Mouse (Mus musculus): ENCODE data around the gene Atxn1. TPM values are rescaled to one million over a fixed set of nuclear protein-coding genes. Genes with fewer than 3 reads are reported as not detected.
A peak's percentile ranks its signal among the peaks of the same experiment; 100 is the strongest.

The Atxn1 gene
- polyA plus RNA-seq, 1 experiment from 2014 or later = 5.9 TPM

DNA sequence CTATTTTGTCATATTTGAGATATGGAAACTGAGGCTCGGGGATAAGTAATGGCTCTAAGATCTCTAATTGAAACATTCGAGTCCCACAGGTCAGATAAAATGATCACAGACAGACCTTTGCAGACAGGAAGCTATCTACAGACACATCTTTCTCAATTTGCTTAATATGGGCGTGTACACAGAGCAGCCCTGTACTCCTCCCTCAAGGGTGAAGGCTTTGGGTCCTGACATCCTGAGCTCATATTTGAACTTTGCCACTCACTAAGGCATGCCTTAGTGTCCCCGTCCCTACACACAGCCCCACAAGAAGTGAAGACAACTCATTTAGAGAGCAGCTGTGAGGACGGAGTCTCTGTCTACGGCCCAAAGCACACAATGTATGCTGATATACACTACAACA, 70.6 kb downstream of the Atxn1 start:
- no peak for ATAC-seq (ENCODE audit: low FRiP score, low TSS enrichment)
- 72% methylated on average over 6 of the region's 6 CpGs for WGBS
- no peak overlapping the region for H3K4me3 ChIP-seq (ENCODE audit: low read length)

GRCm38 (mm10) chr13:45891073-45891472, 73.7 kb downstream of the Atxn1 start:
- ATAC-seq (ENCODE audit: low FRiP score, low TSS enrichment) = no peak
- Histone ChIP-seq H3K9ac (replicated peaks; ENCODE audit: low read length) (no peak overlapping the region), H3K4me3 (ENCODE audit: low read length) (no peak overlapping the region), H3K9me3 (ENCODE audit: low read length) (no peaks in the 10 kb centered on the region), H3K27ac (ENCODE audit: low read length) (no peak overlapping the region), H3K4me1 (ENCODE audit: insufficient read depth, low read length) (peaks cover 18% of the 10 kb centered on the region), H3K36me3 (ENCODE audit: insufficient read depth, low read length) (no peaks in the 10 kb centered on the region), H3K4me2 (replicated peaks; ENCODE audit: low read depth, low read length) (no peak overlapping the region), H3K27me3 (ENCODE audit: insufficient read depth, low read length) (no peaks in the 10 kb centered on the region)
- WGBS = 92% methylated on average over 2 of the region's 2 CpGs

More for the DNA sequence above, 70.6 kb downstream of the Atxn1 start:
- no peaks in the 10 kb centered on the region for H3K27me3 ChIP-seq (ENCODE audit: insufficient read depth, low read length)
- no peak overlapping the region for H3K4me2 ChIP-seq (replicated peaks; ENCODE audit: low read depth, low read length)
- H3K9ac ChIP-seq (replicated peaks; ENCODE audit: low read length) = no peak overlapping the region
- no peak overlapping the region for H3K27ac ChIP-seq (ENCODE audit: low read length)
- peaks cover 31% of the 10 kb centered on the region for H3K4me1 ChIP-seq (ENCODE audit: insufficient read depth, low read length)
- no peaks in the 10 kb centered on the region for H3K9me3 ChIP-seq (ENCODE audit: low read length)
- no peaks in the 10 kb centered on the region for H3K36me3 ChIP-seq (ENCODE audit: insufficient read depth, low read length)

DNA sequence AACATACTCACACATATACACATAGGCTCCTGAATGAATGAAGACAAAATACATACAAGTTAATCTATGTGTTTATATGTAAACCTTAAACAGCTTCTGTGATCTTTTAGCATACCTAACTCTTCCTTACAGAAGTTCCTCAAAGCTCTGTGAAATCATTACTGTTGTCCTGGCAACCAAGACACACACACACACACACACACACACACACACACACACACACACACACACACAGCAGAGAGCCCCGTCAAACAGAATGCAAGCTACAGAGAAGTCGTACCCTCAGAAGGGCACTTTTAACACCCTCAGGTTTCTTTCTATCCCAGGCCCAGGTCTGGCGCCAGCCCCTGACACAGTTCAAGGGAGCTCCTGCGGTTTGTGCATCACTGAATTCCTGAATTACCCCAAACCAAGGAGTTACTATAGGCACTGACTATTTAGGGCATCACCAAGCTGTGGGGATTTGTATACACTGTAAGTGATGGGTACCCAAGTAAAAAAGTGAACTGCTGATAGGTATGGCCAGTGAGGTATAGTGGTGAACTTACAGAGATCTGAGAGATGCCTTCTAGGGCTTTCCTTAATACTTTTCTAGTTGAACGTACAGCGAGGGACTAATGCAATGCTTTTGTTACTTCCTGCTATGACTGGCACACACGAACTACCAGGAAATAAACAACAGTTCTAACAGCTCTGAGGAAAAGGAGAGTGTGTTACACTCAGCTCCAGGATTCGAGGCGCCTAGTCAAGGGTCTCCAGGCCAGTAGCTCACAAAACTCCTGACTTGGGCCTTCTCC, 75.7 kb downstream of the Atxn1 start:
- H3K36me3 ChIP-seq (ENCODE audit: insufficient read depth, low read length) = no peaks in the 10 kb centered on the region
- H3K27me3 ChIP-seq (ENCODE audit: insufficient read depth, low read length) = no peaks in the 10 kb centered on the region
- no peak overlapping the region for H3K4me2 ChIP-seq (replicated peaks; ENCODE audit: low read depth, low read length)
- no peak overlapping the region for H3K4me3 ChIP-seq (ENCODE audit: low read length)
- 0 out of 2 replicates have a peak overlapping the region, but pooled peaks have one; percentile 50 for H3K27ac ChIP-seq (ENCODE audit: low read length)
- WGBS = 59% methylated on average over 9 of the region's 9 CpGs
- no peaks in the 10 kb centered on the region for H3K9me3 ChIP-seq (ENCODE audit: low read length)
- 0 out of 2 replicates have a peak, but pooled peaks cover 6% of the 10 kb centered on the region for H3K4me1 ChIP-seq (ENCODE audit: insufficient read depth, low read length)
- no peak for ATAC-seq (ENCODE audit: low FRiP score, low TSS enrichment)
- H3K9ac ChIP-seq (replicated peaks; ENCODE audit: low read length) = no peak overlapping the region

- Histone ChIP-seq H3K27me3 (ENCODE audit: insufficient read depth, low read length) (no peaks in the 10 kb centered on the region), H3K36me3 (ENCODE audit: insufficient read depth, low read length) (no peaks in the 10 kb centered on the region), H3K4me1 (ENCODE audit: insufficient read depth, low read length) (peaks cover 12% of the 10 kb centered on the region), H3K9ac (replicated peaks; ENCODE audit: low read length) (no peak overlapping the region), H3K4me2 (replicated peaks; ENCODE audit: low read depth, low read length) (no peak overlapping the region), H3K27ac (ENCODE audit: low read length) (no peak overlapping the region), H3K9me3 (ENCODE audit: low read length) (no peaks in the 10 kb centered on the region), H3K4me3 (ENCODE audit: low read length) (no peak overlapping the region)
- no peak for ATAC-seq (ENCODE audit: low FRiP score, low TSS enrichment)
- 79% methylated on average over 7 of the region's 7 CpGs for WGBS
Observed at GRCm38 (mm10) chr13:45884878-45885277, 79.9 kb downstream of the Atxn1 start.

GRCm38 (mm10) chr13:45883791-45884238, 81.0 kb downstream of the Atxn1 start:
- no peak overlapping the region for H3K4me2 ChIP-seq (replicated peaks; ENCODE audit: low read depth, low read length)
- no peaks in the 10 kb centered on the region for H3K27me3 ChIP-seq (ENCODE audit: insufficient read depth, low read length)
- ATAC-seq (ENCODE audit: low FRiP score, low TSS enrichment) = no peak
- H3K27ac ChIP-seq (ENCODE audit: low read length) = no peak overlapping the region
- H3K36me3 ChIP-seq (ENCODE audit: insufficient read depth, low read length) = no peaks in the 10 kb centered on the region
- 71% methylated on average over 10 of the region's 10 CpGs for WGBS
- H3K4me3 ChIP-seq (ENCODE audit: low read length) = no peak overlapping the region
- no peaks in the 10 kb centered on the region for H3K9me3 ChIP-seq (ENCODE audit: low read length)
- H3K4me1 ChIP-seq (ENCODE audit: insufficient read depth, low read length) = peaks cover 13% of the 10 kb centered on the region
- no peak overlapping the region for H3K9ac ChIP-seq (replicated peaks; ENCODE audit: low read length)

- Histone ChIP-seq H3K27me3 (ENCODE audit: insufficient read depth, low read length) (no peaks in the 10 kb centered on the region), H3K27ac (ENCODE audit: low read length) (no peak overlapping the region), H3K4me2 (replicated peaks; ENCODE audit: low read depth, low read length) (no peak overlapping the region), H3K9me3 (ENCODE audit: low read length) (no peaks in the 10 kb centered on the region), H3K4me1 (ENCODE audit: insufficient read depth, low read length) (peaks cover 13% of the 10 kb centered on the region), H3K4me3 (ENCODE audit: low read length) (no peak overlapping the region), H3K36me3 (ENCODE audit: insufficient read depth, low read length) (no peaks in the 10 kb centered on the region), H3K9ac (replicated peaks; ENCODE audit: low read length) (no peak overlapping the region)
- WGBS = 56% methylated on average over 3 of the region's 3 CpGs
- ATAC-seq (ENCODE audit: low FRiP score, low TSS enrichment) = no peak
Observed at GRCm38 (mm10) chr13:45882976-45883440, 81.8 kb downstream of the Atxn1 start.

DNA sequence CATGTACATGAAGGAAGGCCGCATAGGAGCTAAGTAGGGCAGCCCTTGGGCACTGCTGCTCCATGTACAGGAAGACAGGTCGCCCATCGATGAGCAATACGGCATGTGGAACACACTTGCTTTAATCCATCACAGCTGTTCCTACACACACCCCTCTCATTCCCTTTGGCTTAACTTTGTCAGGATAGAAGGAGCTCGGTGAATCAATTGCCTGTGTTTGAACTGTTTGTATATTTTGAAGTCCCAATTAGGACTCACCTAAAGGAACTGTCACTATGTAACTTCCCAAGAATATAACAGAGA, 84.3 kb downstream of the Atxn1 start:
- H3K9me3 ChIP-seq (ENCODE audit: low read length) = no peaks in the 10 kb centered on the region
- no peaks in the 10 kb centered on the region for H3K27me3 ChIP-seq (ENCODE audit: insufficient read depth, low read length)
- WGBS = 94% methylated on average over 5 of the region's 5 CpGs
- H3K36me3 ChIP-seq (ENCODE audit: insufficient read depth, low read length) = no peaks in the 10 kb centered on the region
- H3K4me3 ChIP-seq (ENCODE audit: low read length) = no peak overlapping the region
- H3K4me1 ChIP-seq (ENCODE audit: insufficient read depth, low read length) = peaks cover 13% of the 10 kb centered on the region
- H3K4me2 ChIP-seq (replicated peaks; ENCODE audit: low read depth, low read length) = no peak overlapping the region
- no peak for ATAC-seq (ENCODE audit: low FRiP score, low TSS enrichment)
- H3K9ac ChIP-seq (replicated peaks; ENCODE audit: low read length) = no peak overlapping the region
- no peak overlapping the region for H3K27ac ChIP-seq (ENCODE audit: low read length)

DNA sequence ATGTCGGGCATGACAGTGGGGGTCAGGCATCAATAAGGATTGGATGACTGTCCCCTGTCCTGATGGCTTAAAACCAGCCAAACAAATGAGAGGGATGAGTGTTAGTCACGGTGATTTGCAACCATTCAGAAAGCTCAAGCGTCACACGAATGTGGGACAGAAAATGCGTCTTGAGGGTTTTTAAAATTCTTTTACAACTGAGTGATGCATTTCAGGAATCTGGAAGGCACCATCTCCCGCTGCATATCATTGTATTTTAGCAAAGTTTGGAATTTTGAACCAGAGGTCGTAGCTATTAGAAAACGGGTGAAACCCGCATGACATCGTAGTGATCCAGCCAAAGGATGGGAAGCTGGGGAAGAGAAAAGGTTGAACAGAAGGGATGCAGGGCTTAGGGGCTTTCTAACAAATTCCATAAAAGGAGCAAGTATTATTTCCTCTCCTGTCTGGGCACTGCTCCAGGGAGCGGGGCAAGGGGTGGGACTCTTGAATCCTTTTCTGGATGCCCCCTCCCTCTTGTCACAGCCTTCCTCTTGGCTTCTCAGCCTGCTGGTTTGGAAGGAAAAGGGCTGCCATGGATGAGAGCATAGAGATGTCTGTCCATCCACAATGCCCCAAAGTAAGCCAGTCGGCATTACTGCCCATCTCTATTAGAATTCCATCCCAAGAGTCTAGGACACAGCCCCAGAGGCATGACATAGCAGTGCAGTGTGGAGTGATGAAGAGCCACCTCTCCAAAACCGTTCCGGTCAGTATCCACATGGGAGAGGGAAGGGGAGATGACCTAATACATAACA, 84.9 kb downstream of the Atxn1 start:
- H3K27me3 ChIP-seq (ENCODE audit: insufficient read depth, low read length) = no peaks in the 10 kb centered on the region
- no peak overlapping the region for H3K4me2 ChIP-seq (replicated peaks; ENCODE audit: low read depth, low read length)
- no peak overlapping the region for H3K27ac ChIP-seq (ENCODE audit: low read length)
- H3K4me1 ChIP-seq (ENCODE audit: insufficient read depth, low read length) = peaks cover 11% of the 10 kb centered on the region
- no peaks in the 10 kb centered on the region for H3K36me3 ChIP-seq (ENCODE audit: insufficient read depth, low read length)
- no peak overlapping the region for H3K9ac ChIP-seq (replicated peaks; ENCODE audit: low read length)
- H3K4me3 ChIP-seq (ENCODE audit: low read length) = no peak overlapping the region
- 80% methylated on average over 14 of the region's 14 CpGs for WGBS
- 0 out of 2 replicates have a peak, but pooled peaks have one; percentile 57 for ATAC-seq (ENCODE audit: low FRiP score, low TSS enrichment)
- no peaks in the 10 kb centered on the region for H3K9me3 ChIP-seq (ENCODE audit: low read length)

- peaks cover 22% of the 10 kb centered on the region for H3K4me1 ChIP-seq (ENCODE audit: insufficient read depth, low read length)
- H3K9me3 ChIP-seq (ENCODE audit: low read length) = no peaks in the 10 kb centered on the region
- no peak overlapping the region for H3K27ac ChIP-seq (ENCODE audit: low read length)
- no peaks in the 10 kb centered on the region for H3K27me3 ChIP-seq (ENCODE audit: insufficient read depth, low read length)
- no peak overlapping the region for H3K4me3 ChIP-seq (ENCODE audit: low read length)
- 62% methylated on average over 5 of the region's 5 CpGs for WGBS
- no peaks in the 10 kb centered on the region for H3K36me3 ChIP-seq (ENCODE audit: insufficient read depth, low read length)
- H3K4me2 ChIP-seq (replicated peaks; ENCODE audit: low read depth, low read length) = no peak overlapping the region
- H3K9ac ChIP-seq (replicated peaks; ENCODE audit: low read length) = no peak overlapping the region
- no peak for ATAC-seq (ENCODE audit: low FRiP score, low TSS enrichment)
Observed at GRCm38 (mm10) chr13:45876939-45877338, 87.9 kb downstream of the Atxn1 start.

GRCm38 (mm10) chr13:45876368-45876760, 88.4 kb downstream of the Atxn1 start:
- Histone ChIP-seq H3K4me1 (ENCODE audit: insufficient read depth, low read length) (peaks cover 25% of the 10 kb centered on the region), H3K36me3 (ENCODE audit: insufficient read depth, low read length) (no peaks in the 10 kb centered on the region), H3K9me3 (ENCODE audit: low read length) (no peaks in the 10 kb centered on the region), H3K4me3 (ENCODE audit: low read length) (no peak overlapping the region), H3K4me2 (replicated peaks; ENCODE audit: low read depth, low read length) (no peak overlapping the region), H3K27me3 (ENCODE audit: insufficient read depth, low read length) (no peaks in the 10 kb centered on the region), H3K27ac (ENCODE audit: low read length) (no peak overlapping the region), H3K9ac (replicated peaks; ENCODE audit: low read length) (no peak overlapping the region)
- 82% methylated on average over 2 of the region's 2 CpGs for WGBS
- no peak for ATAC-seq (ENCODE audit: low FRiP score, low TSS enrichment)
